In the genomic region with DNA sequence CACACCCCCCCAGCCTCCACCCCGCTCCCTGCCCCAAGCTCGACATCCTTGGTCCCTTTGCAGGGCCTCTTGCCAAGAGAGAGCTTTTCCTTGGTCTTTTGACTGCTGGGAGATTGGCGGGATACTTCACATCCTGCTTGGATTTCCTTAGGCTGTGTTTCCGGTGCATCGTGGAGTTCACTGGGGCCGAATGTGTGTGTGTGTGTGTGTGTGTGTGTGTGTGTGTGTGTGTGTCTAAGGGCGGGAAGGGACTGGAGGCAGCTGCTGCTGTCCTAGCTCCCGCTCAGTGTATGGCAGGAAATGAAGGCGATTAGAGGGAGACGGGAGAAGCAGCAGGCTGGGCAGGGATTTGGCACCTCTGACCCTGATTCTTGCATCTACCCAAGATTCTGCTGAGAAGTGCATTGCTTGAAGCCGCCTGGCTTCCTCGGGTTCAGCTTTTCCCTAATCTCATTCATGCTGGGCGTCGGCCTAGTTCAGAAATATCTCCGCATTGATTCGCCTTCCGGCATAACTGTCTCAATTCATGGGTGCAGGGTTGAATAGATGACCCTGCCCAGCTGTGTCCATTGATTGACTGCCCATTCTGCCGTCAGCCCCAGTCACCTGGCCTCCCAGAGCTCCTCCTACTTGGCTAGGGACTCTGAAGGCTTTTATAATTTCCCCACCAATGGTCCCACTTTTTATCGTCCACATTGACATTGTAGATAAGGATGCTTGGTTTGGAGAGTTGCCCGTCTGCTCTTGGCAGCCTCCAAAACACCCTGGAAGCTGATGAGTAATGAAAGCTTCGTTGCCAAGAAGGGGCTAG, we compare ENCODE assay signal across 8 mouse cellular contexts. TPM values are rescaled to one million over a fixed set of nuclear protein-coding genes. Genes with fewer than 3 reads are reported as not detected.
DNase-seq lines count a peak whose midpoint lies in the region; ATAC-seq lines count a peak whose summit lies in the region.

No protein-coding gene starts in this region.

- H3K4me1 ChIP-seq in forebrain, embryonic 14.5 days (ENCODE audit: control insufficient read depth, insufficient read depth, low read length): peaks cover 10% of the 10 kb centered on the region; the same call in 1 of the 2 replicates
- H3K4me1 ChIP-seq in hindbrain, embryonic 12.5 days: peaks cover 24% of the 10 kb centered on the region
- peaks cover 35% of the 10 kb centered on the region for H3K4me1 ChIP-seq in limb, embryonic 13.5 days
- peaks cover 32% of the 10 kb centered on the region for H3K4me1 ChIP-seq in midbrain, embryonic 13.5 days (replicated peaks)

- no peak overlapping the region for H3K4me2 ChIP-seq in forebrain, embryonic 14.5 days (ENCODE audit: low read length)
- H3K4me2 ChIP-seq in hindbrain, embryonic 12.5 days (replicated peaks): no peak overlapping the region
- no peak overlapping the region for H3K4me2 ChIP-seq in limb, embryonic 13.5 days (replicated peaks)
- no peak overlapping the region for H3K4me2 ChIP-seq in midbrain, embryonic 13.5 days (replicated peaks)

- H3K27me3 ChIP-seq in forebrain, embryonic 14.5 days (replicated peaks; ENCODE audit: control insufficient read depth, insufficient read depth, low read length): no peaks in the 10 kb centered on the region
- H3K27me3 ChIP-seq in hindbrain, embryonic 12.5 days: no peaks in the 10 kb centered on the region
- no peaks in the 10 kb centered on the region for H3K27me3 ChIP-seq in limb, embryonic 13.5 days
- no peaks in the 10 kb centered on the region for H3K27me3 ChIP-seq in midbrain, embryonic 13.5 days

- peak overlapping the region; percentile 16; the same call in 1 of the 2 replicates for H3K27ac ChIP-seq in forebrain, embryonic 14.5 days (ENCODE audit: low read depth, low read length)
- no peak overlapping the region for H3K27ac ChIP-seq in hindbrain, embryonic 12.5 days
- peak overlapping the region; percentile 29; the same call in 1 of the 2 replicates for H3K27ac ChIP-seq in limb, embryonic 13.5 days
- peak overlapping the region; percentile 9; the same call in 1 of the 2 replicates for H3K27ac ChIP-seq in midbrain, embryonic 13.5 days

- ATAC-seq in cerebellum, adult (ENCODE audit: insufficient number of reproducible peaks, low FRiP score, low TSS enrichment): peak; percentile 47; the same call in 1 of the 2 replicates
- ATAC-seq in forebrain, embryonic 14.5 days: peak; percentile 60; the same call in 1 of the 2 replicates
- ATAC-seq in hindbrain, embryonic 12.5 days (ENCODE audit: low FRiP score): 0 out of 2 replicates have a peak, but pooled peaks have one; percentile 44
- no peak for ATAC-seq in limb, embryonic 13.5 days (ENCODE audit: low FRiP score, low read depth)
- ATAC-seq in midbrain, embryonic 13.5 days: peak; percentile 60

- peak; percentile 29 for DNase-seq in layer of hippocampus, adult 11-12 months (ENCODE audit: low spot score)
- no peak for DNase-seq in layer of hippocampus, postnatal 25 days (ENCODE audit: extremely low spot score in 1 of 2, low spot score in 1 of 2)
- DNase-seq in forebrain, embryonic 14.5 days (ENCODE audit: low spot score): peak; percentile 68
- no peak for DNase-seq in natural killer cell, adult 2 months (ENCODE audit: low spot score in 2 of 2)

- H3K9me3 ChIP-seq in forebrain, embryonic 14.5 days (replicated peaks; ENCODE audit: control insufficient read depth, low read length): no peaks in the 10 kb centered on the region
- H3K9me3 ChIP-seq in hindbrain, embryonic 12.5 days (replicated peaks): no peaks in the 10 kb centered on the region
- no peaks in the 10 kb centered on the region for H3K9me3 ChIP-seq in limb, embryonic 13.5 days
- no peaks in the 10 kb centered on the region for H3K9me3 ChIP-seq in midbrain, embryonic 13.5 days

- WGBS in forebrain, embryonic 14.5 days: 53% methylated on average over 21 of the region's 21 CpGs
- WGBS in hindbrain, embryonic 12.5 days: 58% methylated on average over 21 of the region's 21 CpGs
- WGBS in limb, embryonic 13.5 days: 54% methylated on average over 21 of the region's 21 CpGs
- 44% methylated on average over 21 of the region's 21 CpGs for WGBS in midbrain, embryonic 13.5 days

- H3K4me3 ChIP-seq in forebrain, embryonic 14.5 days (ENCODE audit: low read depth, low read length): no peak overlapping the region
- no peak overlapping the region for H3K4me3 ChIP-seq in hindbrain, embryonic 12.5 days
- H3K4me3 ChIP-seq in limb, embryonic 13.5 days: no peak overlapping the region
- H3K4me3 ChIP-seq in midbrain, embryonic 13.5 days (replicated peaks): no peak overlapping the region

- no peaks in the 10 kb centered on the region for H3K36me3 ChIP-seq in forebrain, embryonic 14.5 days (ENCODE audit: control insufficient read depth, insufficient read depth, low read length)
- H3K36me3 ChIP-seq in hindbrain, embryonic 12.5 days: peaks cover 7% of the 10 kb centered on the region; the same call in 1 of the 2 replicates
- peaks cover 49% of the 10 kb centered on the region for H3K36me3 ChIP-seq in limb, embryonic 13.5 days
- H3K36me3 ChIP-seq in midbrain, embryonic 13.5 days: peaks cover 5% of the 10 kb centered on the region; the same call in 1 of the 2 replicates

- H3K9ac ChIP-seq in forebrain, embryonic 14.5 days (ENCODE audit: low read length): no peak overlapping the region
- H3K9ac ChIP-seq in hindbrain, embryonic 12.5 days: no peak overlapping the region
- no peak overlapping the region for H3K9ac ChIP-seq in limb, embryonic 13.5 days
- no peak overlapping the region for H3K9ac ChIP-seq in midbrain, embryonic 13.5 days (replicated peaks)

RNA-seq across cellular contexts. Expression of a gene that starts 9.6 kb away (rescaled TPM):
- 10 to 100 TPM; 15.7 to 18.3 TPM for total RNA-seq in layer of hippocampus, postnatal 25 days (2021)
- 4.5 and 6.2 TPM in 2 replicates for polyA plus RNA-seq in forebrain, embryonic 14.5 days (2014; fragmentation: Nextera tagmentation; extraction: Ambion mirVana)
- polyA plus RNA-seq in hindbrain, embryonic 12.5 days (2016; fragmentation: Nextera tagmentation; extraction: Ambion mirVana): 17.3 and 18.4 TPM in 2 replicates
- 15.6 and 16.4 TPM in 2 replicates for polyA plus RNA-seq in limb, embryonic 13.5 days (2015; fragmentation: Nextera tagmentation; extraction: Ambion mirVana)
- polyA plus RNA-seq in midbrain, embryonic 13.5 days (2015; fragmentation: Nextera tagmentation; extraction: Ambion mirVana): 8.8 and 10.5 TPM in 2 replicates

RNA-seq across cellular contexts. Expression of a gene that starts 13.3 kb away (rescaled TPM):
- 1 to 10 TPM; 3.4 to 4.2 TPM for total RNA-seq in layer of hippocampus, postnatal 25 days (2021)
- polyA plus RNA-seq in forebrain, embryonic 14.5 days (2014; fragmentation: Nextera tagmentation; extraction: Ambion mirVana): 4.7 and 6.3 TPM in 2 replicates
- 2.7 and 5.6 TPM in 2 replicates for polyA plus RNA-seq in hindbrain, embryonic 12.5 days (2016; fragmentation: Nextera tagmentation; extraction: Ambion mirVana)
- 2.4 and 5.4 TPM in 2 replicates for polyA plus RNA-seq in limb, embryonic 13.5 days (2015; fragmentation: Nextera tagmentation; extraction: Ambion mirVana)
- polyA plus RNA-seq in midbrain, embryonic 13.5 days (2015; fragmentation: Nextera tagmentation; extraction: Ambion mirVana): 6.1 and 7.1 TPM in 2 replicates

Comparison
In these comparisons a context has a peak if more than half of its experiments do, and no peak if none do; other contexts are left out.
1. DNase-seq: peak in layer of hippocampus, adult 11-12 months (single experiment) and forebrain, embryonic 14.5 days (single experiment); none in layer of hippocampus, postnatal 25 days (0 of 2) and natural killer cell, adult 2 months (0 of 2).